Mouse (Mus musculus) cerebellum, adult 2 months (tissue): ENCODE results near the gene Vgf.

Source experiments
- CTCF ChIP-seq: fragments of 200-500 bp; IDR thresholded peaks from 2 replicates; pipeline ENCODE4 v1.5.1; 2011; ENCODE audit warnings: low read depth, mild to moderate bottlenecking, control low read depth, low read length, moderate library complexity, borderline replicate concordance; ENCODE audit not compliant: insufficient read depth
- POLR2A ChIP-seq: fragments of 200-500 bp; IDR thresholded peaks from 2 replicates; pipeline ENCODE4 v1.6.1; 2011; ENCODE audit warnings: low read length, control low read depth, borderline replicate concordance; ENCODE audit not compliant: insufficient read depth

GRCm38 (mm10) chr5:137054873-137055272 lies 28.7 kb downstream of the Vgf start:
- TF ChIP-seq POLR2A = no peak
- TF ChIP-seq CTCF = no peak
